Mouse (Mus musculus) heart, adult 2 months (tissue): ENCODE data around the gene Fxn. TPM values are rescaled to one million over a fixed set of nuclear protein-coding genes. Genes with fewer than 3 reads are reported as not detected.
"Not testable (repeated sequence)": the region's sequence is repeated elsewhere in the genome, so short reads cannot be mapped to it uniquely, and the experiment has no call there.

Experiments
- DNase-seq, 2 experiments: peaks; one replicate each; pipeline ENCODE4 v3.0.0; 2021
- H3K27ac ChIP-seq: fragments of 200-600 bp; 2 replicates; pipeline ENCODE4 v1.8.1; 2022
- H3K27me3 ChIP-seq: fragments of 200-500 bp; 2 replicates; pipeline ENCODE4 v1.6.1; 2012; ENCODE audit warnings: mild to moderate bottlenecking, low read length, inconsistent platforms, mixed read lengths; ENCODE audit not compliant: control insufficient read depth, insufficient read depth
- H3K36me3 ChIP-seq: fragments of 200-500 bp; 2 replicates; pipeline ENCODE4 v1.6.1; 2012; ENCODE audit warnings: low read length, inconsistent platforms; ENCODE audit not compliant: control insufficient read depth, insufficient read depth
- H3K4me1 ChIP-seq: fragments of 200-500 bp; 2 replicates; pipeline ENCODE4 v1.6.1; 2011; ENCODE audit warnings: low read length; ENCODE audit not compliant: control insufficient read depth, insufficient read depth
- H3K4me3 ChIP-seq: fragments of 200-600 bp; 2 replicates; pipeline ENCODE4 v1.8.1; 2022
- H3K79me2 ChIP-seq: fragments of 200-500 bp; replicated peaks from 2 replicates; pipeline ENCODE4 v1.6.1; 2012; ENCODE audit warnings: mild to moderate bottlenecking, inconsistent platforms, low read length, moderate library complexity, mixed read lengths; ENCODE audit not compliant: control insufficient read depth, insufficient read depth
- H3K9ac ChIP-seq: fragments of 200-500 bp; 2 replicates; pipeline ENCODE4 v1.6.1; 2012; ENCODE audit warnings: low read depth, mild to moderate bottlenecking, control low read depth, inconsistent platforms, low read length, mixed read lengths
- CTCF ChIP-seq: fragments of 200-600 bp; IDR thresholded peaks from 2 replicates; pipeline ENCODE4 v1.8.1; 2022; ENCODE audit warnings: antibody characterized with exemption, mild to moderate bottlenecking, moderate library complexity
- EP300 ChIP-seq: fragments of 200-500 bp; IDR thresholded peaks from 2 replicates; pipeline ENCODE4 v1.6.1; 2011; ENCODE audit warnings: low read depth, low read length, control low read depth; ENCODE audit not compliant: insufficient read depth
- POLR2A ChIP-seq: fragments of 200-500 bp; IDR thresholded peaks from 2 replicates; pipeline ENCODE4 v1.6.1; 2011; ENCODE audit warnings: mild to moderate bottlenecking, low read depth, low read length, control low read depth; ENCODE audit not compliant: insufficient read depth
- WGBS: fragments of 180-500 bp; shearing (Covaris S2); methylation state at CpG from one replicate; pipeline ENCODE4 v1.1.7; 2018; 5-methylcytosine and 5-hydroxymethylcytosine counted together
- intact Hi-C: fragments of 180-260 bp; cut with DNase I; formaldehyde crosslinking; loops from one replicate; pipeline ENCODE4 v1.15.1; 2025
- polyA plus RNA-seq: library from polyadenylated mRNA; depleted of rRNA; stranded (reverse); fragments of >200 nt; gene quantifications from 2 replicates; pipeline ENCODE4 v1.2.3, GENCODE M21; 2012
- total RNA-seq, 2 experiments: library from RNA; stranded (reverse); gene quantifications; 2 replicates each; pipeline ENCODE4 v1.2.3; 2021

The Fxn gene
- total and polyA plus RNA-seq, 3 experiments = 26.6 to 33.0 (median 28.3) TPM

- no peak overlapping the region for H3K9ac ChIP-seq
- peak; percentile 26 to 27 for DNase-seq
- intact Hi-C loops = no loop called here
- no peaks in the 10 kb centered on the region for H3K27me3 ChIP-seq
- no peaks in the 10 kb centered on the region for H3K79me2 ChIP-seq
- TF ChIP-seq EP300 = no peak
- no peak for TF ChIP-seq POLR2A
- TF ChIP-seq CTCF = no peak
- H3K4me1 ChIP-seq = peaks cover 7% of the 10 kb centered on the region
- no peak overlapping the region for H3K4me3 ChIP-seq
- 7% methylated on average over 6 of the region's 6 CpGs for WGBS
- H3K36me3 ChIP-seq = no peaks in the 10 kb centered on the region
- peak overlapping the region; percentile 54 for H3K27ac ChIP-seq
Observed at GRCm38 (mm10) chr19:24251869-24252268, 28.5 kb downstream of the Fxn start.

GRCm38 (mm10) chr19:24243340-24243739 lies 37.1 kb downstream of the Fxn start:
- H3K36me3 ChIP-seq = no peaks in the 10 kb centered on the region
- H3K79me2 ChIP-seq = no peaks in the 10 kb centered on the region
- H3K27ac ChIP-seq = no peak overlapping the region
- H3K27me3 ChIP-seq = no peaks in the 10 kb centered on the region
- WGBS = 94% methylated on average over 6 of the region's 6 CpGs
- no peak overlapping the region for H3K4me3 ChIP-seq
- H3K9ac ChIP-seq = no peak overlapping the region
- no peaks in the 10 kb centered on the region; the same call in 1 of the 2 replicates for H3K4me1 ChIP-seq
- no peak for DNase-seq
- TF ChIP-seq EP300 (no peak), CTCF (no peak), POLR2A (no peak)
- intact Hi-C loops = no loop called here

- H3K27ac ChIP-seq = no peak overlapping the region
- no peaks in the 10 kb centered on the region for H3K79me2 ChIP-seq
- WGBS = 33% methylated on average over 14 of the region's 14 CpGs
- H3K27me3 ChIP-seq = no peaks in the 10 kb centered on the region
- no peak overlapping the region for H3K9ac ChIP-seq
- intact Hi-C loops = no loop called here
- TF ChIP-seq POLR2A (no peak), EP300 (no peak), CTCF (no peak)
- H3K4me3 ChIP-seq = no peak overlapping the region
- H3K36me3 ChIP-seq = no peaks in the 10 kb centered on the region
- no peaks in the 10 kb centered on the region; the same call in 1 of the 2 replicates for H3K4me1 ChIP-seq
- DNase-seq = no peak
Observed at GRCm38 (mm10) chr19:24241799-24242546, 38.4 kb downstream of the Fxn start.

- Histone ChIP-seq H3K36me3 (no peaks in the 10 kb centered on the region), H3K4me1 (no peaks in the 10 kb centered on the region; the same call in 1 of the 2 replicates), H3K27ac (no peak overlapping the region), H3K9ac (no peak overlapping the region), H3K79me2 (no peaks in the 10 kb centered on the region), H3K4me3 (no peak overlapping the region), H3K27me3 (no peaks in the 10 kb centered on the region)
- intact Hi-C loops = no loop called here
- no peak for TF ChIP-seq EP300
- no peak for TF ChIP-seq CTCF
- no peak for TF ChIP-seq POLR2A
- no peak for DNase-seq
- 91% methylated on average over 8 of the region's 8 CpGs for WGBS
Observed at GRCm38 (mm10) chr19:24241271-24241670, 39.1 kb downstream of the Fxn start.

GRCm38 (mm10) chr19:24238011-24238410 lies 42.4 kb downstream of the Fxn start:
- DNase-seq = no peak
- H3K36me3 ChIP-seq = no peaks in the 10 kb centered on the region
- no peak overlapping the region for H3K27ac ChIP-seq
- no peaks in the 10 kb centered on the region; the same call in 1 of the 2 replicates for H3K4me1 ChIP-seq
- intact Hi-C loops = no loop called here
- TF ChIP-seq POLR2A (no peak), EP300 (no peak), CTCF (no peak)
- WGBS = 86% methylated on average over 4 of the region's 4 CpGs
- H3K9ac ChIP-seq = no peak overlapping the region
- no peaks in the 10 kb centered on the region for H3K27me3 ChIP-seq
- no peak overlapping the region for H3K4me3 ChIP-seq
- H3K79me2 ChIP-seq = no peaks in the 10 kb centered on the region

GRCm38 (mm10) chr19:24232356-24232755 lies 48.0 kb downstream of the Fxn start:
- H3K9ac ChIP-seq, H3K36me3 ChIP-seq, H3K4me3 ChIP-seq, H3K27me3 ChIP-seq, H3K27ac ChIP-seq, DNase-seq, H3K4me1 ChIP-seq, H3K79me2 ChIP-seq, intact Hi-C loops: not testable (repeated sequence)
- WGBS = 95% methylated on average over 1 of the region's 1 CpGs
